ENCODE assay signal across 8 mouse cellular contexts in genomic region chr16:91485841-91486240, GRCm38 (mm10). TPM values are rescaled to one million over a fixed set of nuclear protein-coding genes. Genes with fewer than 3 reads are reported as not detected.
A peak's percentile ranks its signal among the peaks of the same experiment; 100 is the strongest.
DNase-seq lines count a peak whose midpoint lies in the region; ATAC-seq and TF ChIP-seq lines count a peak whose summit lies in the region.

No protein-coding gene starts in this region.

- dilution Hi-C loops in CH12.LX (cut with MboI; ENCODE audit: extremely low pct_ligation_motif_present, extremely low pct_unique_long_range_greater_than_20kb, low sequenced_read_pairs), result no loop called here

- peak overlapping the region; percentile 79 for H3K4me3 ChIP-seq in heart, adult 2 months
- peak overlapping the region; percentile 75 to 83 (median 80) for H3K4me3 ChIP-seq in CH12.LX (replicated peaks in 1 of 3; ENCODE audit: low read depth in 2 of 3, low read length in 2 of 3, poor library complexity in 1 of 3)
- peak overlapping the region; percentile 96 for H3K4me3 ChIP-seq in heart, embryonic 16.5 days (ENCODE audit: low read length)
- peak overlapping the region; percentile 67 for H3K4me3 ChIP-seq in midbrain, embryonic 11.5 days (ENCODE audit: low read depth, low read length)

- ATAC-seq in heart, embryonic 16.5 days (replicated peaks; ENCODE audit: extremely low read depth, insufficient read depth, low FRiP score), result no peak
- no peak for ATAC-seq in midbrain, embryonic 11.5 days (ENCODE audit: low FRiP score)
- ATAC-seq in granulocyte monocyte progenitor cell, adult 5-6 weeks (replicated peaks; ENCODE audit: poor library complexity, severe bottlenecking), result no peak

- peaks cover 11% of the 10 kb centered on the region for H3K4me1 ChIP-seq in heart, adult 2 months (ENCODE audit: control insufficient read depth, insufficient read depth, low read length)
- H3K4me1 ChIP-seq in CH12.LX (ENCODE audit: control insufficient read depth in 1 of 2, insufficient read depth in 2 of 2), result peaks cover 15 to 64% of the 10 kb centered on the region in 2 experiments
- peaks cover 14% of the 10 kb centered on the region for H3K4me1 ChIP-seq in heart, embryonic 16.5 days (ENCODE audit: control insufficient read depth, insufficient read depth, low read length)
- H3K4me1 ChIP-seq in midbrain, embryonic 11.5 days (ENCODE audit: control insufficient read depth, insufficient read depth, low read length), result peaks cover 7% of the 10 kb centered on the region; the same call in 1 of the 2 replicates

- peak overlapping the region; percentile 73 for H3K4me2 ChIP-seq in CH12.LX (ENCODE audit: insufficient read depth, low read depth, poor library complexity, severe bottlenecking)
- H3K4me2 ChIP-seq in heart, embryonic 16.5 days (ENCODE audit: low read depth, low read length), result peak overlapping the region; percentile 78
- H3K4me2 ChIP-seq in midbrain, embryonic 11.5 days, result peak overlapping the region; percentile 74

- H3K9me3 ChIP-seq in CH12.LX (replicated peaks; ENCODE audit: low read length), result peaks cover 4% of the 10 kb centered on the region
- no peaks in the 10 kb centered on the region for H3K9me3 ChIP-seq in heart, embryonic 16.5 days (replicated peaks; ENCODE audit: control insufficient read depth, low read length)
- H3K9me3 ChIP-seq in midbrain, embryonic 11.5 days (ENCODE audit: control insufficient read depth, low read length), result no peaks in the 10 kb centered on the region

- H3K36me3 ChIP-seq in heart, adult 2 months (ENCODE audit: control insufficient read depth, insufficient read depth, low read length), result peaks cover 7% of the 10 kb centered on the region
- H3K36me3 ChIP-seq in CH12.LX (replicated peaks in 1 of 2; ENCODE audit: control insufficient read depth in 1 of 2, insufficient read depth in 1 of 2, low read length in 1 of 2), result peaks cover 17 to 40% of the 10 kb centered on the region in 2 experiments
- H3K36me3 ChIP-seq in heart, embryonic 16.5 days (ENCODE audit: control insufficient read depth, insufficient read depth), result peaks cover 13% of the 10 kb centered on the region
- peaks cover 8% of the 10 kb centered on the region for H3K36me3 ChIP-seq in midbrain, embryonic 11.5 days (ENCODE audit: control insufficient read depth, insufficient read depth, low read length)

- WGBS in heart, adult 2 months, result 11% methylated on average over 5 of the region's 5 CpGs
- WGBS in heart, embryonic 16.5 days, result 28% methylated on average over 5 of the region's 5 CpGs
- WGBS in midbrain, embryonic 11.5 days, result 35% methylated on average over 5 of the region's 5 CpGs

- peak overlapping the region; percentile 96 for H3K9ac ChIP-seq in heart, adult 2 months (ENCODE audit: low read depth, low read length)
- H3K9ac ChIP-seq in CH12.LX (ENCODE audit: insufficient read depth, low read depth), result peak overlapping the region; percentile 95
- peak overlapping the region; percentile 99 for H3K9ac ChIP-seq in heart, embryonic 16.5 days (ENCODE audit: low read length)
- H3K9ac ChIP-seq in midbrain, embryonic 11.5 days (ENCODE audit: low read length), result peak overlapping the region; percentile 77

- H3K79me2 ChIP-seq in heart, adult 2 months (replicated peaks; ENCODE audit: control insufficient read depth, insufficient read depth, low read length), result peaks cover 1% of the 10 kb centered on the region
- H3K79me2 ChIP-seq in CH12.LX (replicated peaks; ENCODE audit: control insufficient read depth, extremely low read depth, insufficient read depth, poor library complexity, severe bottlenecking), result peaks cover 28% of the 10 kb centered on the region

- TF ChIP-seq POLR2A in heart, adult 2 months (IDR thresholded peaks at IDR 0.05; ENCODE audit: insufficient read depth, low read depth, low read length), result no peak
- TF ChIP-seq POLR2A in CH12.LX (IDR thresholded peaks at IDR 0.05; ENCODE audit: low read depth, low read length), result no peak

- intact Hi-C loops in heart, adult 2 months (cut with DNase I), result loop anchor here (1.0 to 2.0 kb wide), 3 partner anchors 45 to 123 kb away; partner anchors contain the start of gene Il10rb

- no peak for TF ChIP-seq CTCF in heart, adult 2 months (IDR thresholded peaks at IDR 0.05)
- TF ChIP-seq CTCF in CH12.LX (conservative IDR thresholded peaks at IDR 0.05 in 1 of 2, IDR thresholded peaks at IDR 0.05 in 1 of 2; ENCODE audit: low read depth in 2 of 2, low read length in 2 of 2), result no peak

- no peak for DNase-seq in heart, adult 2 months
- DNase-seq in heart, adult 9 months (ENCODE audit: low spot score in 2 of 2), result no peak
- no peak for DNase-seq in CH12.LX (ENCODE audit: extremely low read depth)
- DNase-seq in midbrain, embryonic 11.5 days (ENCODE audit: low spot score, missing footprints), result no peak
- no peak for DNase-seq in adrenal gland, adult 2 months
- DNase-seq in left cerebral cortex, adult 11 months (ENCODE audit: low spot score), result no peak

- H3K27me3 ChIP-seq in heart, adult 2 months (ENCODE audit: control insufficient read depth, insufficient read depth, low read length), result no peaks in the 10 kb centered on the region
- H3K27me3 ChIP-seq in CH12.LX (replicated peaks), result no peaks in the 10 kb centered on the region
- no peaks in the 10 kb centered on the region for H3K27me3 ChIP-seq in heart, embryonic 16.5 days (ENCODE audit: control insufficient read depth, insufficient read depth, low read length)
- no peaks in the 10 kb centered on the region for H3K27me3 ChIP-seq in midbrain, embryonic 11.5 days (ENCODE audit: control insufficient read depth, insufficient read depth, low read length)

- TF ChIP-seq EP300 in heart, adult 2 months (IDR thresholded peaks at IDR 0.05; ENCODE audit: insufficient read depth, low read depth, low read length), result no peak
- TF ChIP-seq EP300 in CH12.LX (IDR thresholded peaks at IDR 0.05; ENCODE audit: low read length), result no peak

- no peak for TF ChIP-seq RAD21 in CH12.LX (IDR thresholded peaks at IDR 0.05; ENCODE audit: low read depth, low read length)

- H3K27ac ChIP-seq in heart, adult 2 months, result peak overlapping the region; percentile 97
- no peak overlapping the region for H3K27ac ChIP-seq in CH12.LX (ENCODE audit: insufficient read depth, low read depth)
- peak overlapping the region; percentile 97 for H3K27ac ChIP-seq in heart, embryonic 16.5 days (ENCODE audit: low read length)
- H3K27ac ChIP-seq in midbrain, embryonic 11.5 days (ENCODE audit: low read depth, low read length), result no peak overlapping the region; the same call in 1 of the 2 replicates

- in situ Hi-C loops in CH12.LX (cut with MboI; ENCODE audit: low pct_ligation_motif_present, low pct_unique_long_range_greater_than_20kb, low sequenced_read_pairs), result loop anchor here (10.0 kb wide), 1 partner anchor 121 kb away; no protein-coding TSS in a partner anchor

TF ChIP-seq in CH12.LX, 34 proteins besides CTCF, POLR2A, EP300 and RAD21:
- TF ChIP-seq JUND (conservative IDR thresholded peaks at IDR 0.05; ENCODE audit: low read depth, low read length) (no peak), E2F4 (IDR thresholded peaks at IDR 0.05; ENCODE audit: insufficient replicate concordance, low read depth, low read length) (no peak), MAX (IDR thresholded peaks at IDR 0.05; ENCODE audit: low read length) (no peak), SIN3A (IDR thresholded peaks at IDR 0.05; ENCODE audit: low read length) (no peak), IRF4 (IDR thresholded peaks at IDR 0.05; ENCODE audit: low read depth, low read length) (no peak; the same call in 1 of the 2 replicates), ZNF384 (IDR thresholded peaks at IDR 0.05; ENCODE audit: low read depth, low read length) (no peak), ELF1 (IDR thresholded peaks at IDR 0.05; ENCODE audit: low read depth, low read length) (no peak), ETS1 (conservative IDR thresholded peaks at IDR 0.05; ENCODE audit: low read depth, low read length) (no peak), KAT2A (IDR thresholded peaks at IDR 0.05; ENCODE audit: insufficient replicate concordance, low read length) (no peak), NRF1 (IDR thresholded peaks at IDR 0.05; ENCODE audit: low read depth, low read length) (no peak), SMC3 (IDR thresholded peaks at IDR 0.05; ENCODE audit: low read depth, low read length) (no peak), NELFE (IDR thresholded peaks at IDR 0.05; ENCODE audit: low read depth, low read length) (no peak)

RNA-seq across cellular contexts. Expression of gene Ifnar1, which starts 0.8 kb away (rescaled TPM):
- 10 to 100 TPM; 23.6 to 24.0 TPM for total RNA-seq in heart, adult 2 months (2021)
- polyA plus RNA-seq in heart, adult 2 months (2012; rRNA removed), result 12.5 and 20.2 TPM in 2 replicates
- 32.1 and 32.8 TPM in 2 replicates for total RNA-seq in CH12.LX (2012; rRNA removed)
- 34.9 and 40.3 TPM in 2 replicates for total RNA-seq in CH12.LX (2014; rRNA removed)
- 40.1 and 49.4 TPM in 2 replicates for polyA plus RNA-seq in CH12.LX (2012; ENCODE audit: insufficient read length, low read depth)
- polyA plus RNA-seq in heart, embryonic 16.5 days (2015; fragmentation: Nextera tagmentation; extraction: Ambion mirVana), result 40.9 and 41.1 TPM in 2 replicates
- 49.9 and 53.8 TPM in 2 replicates for polyA plus RNA-seq in midbrain, embryonic 11.5 days (2014; fragmentation: Nextera tagmentation; extraction: Ambion mirVana)
- 32.3 and 42.5 TPM in 2 replicates for total RNA-seq in granulocyte monocyte progenitor cell, adult 5-6 weeks (2014; fragmentation: Nextera tagmentation)
- 33.3 and 35.6 TPM in 2 replicates for total RNA-seq in granulocyte monocyte progenitor cell, adult 5-6 weeks (2017)
- 10 to 100 TPM; 66.1 to 71.3 TPM for total RNA-seq in adrenal gland, adult 2 months (2021)
- 10.9 and 11.3 TPM in 2 replicates for polyA plus RNA-seq in adrenal gland, adult 2 months (2012; rRNA removed)

Comparison
In these comparisons a context has a peak if more than half of its experiments do, and no peak if none do; other contexts are left out.
1. H3K27ac ChIP-seq: peak in heart, adult 2 months (single experiment) and heart, embryonic 16.5 days (single experiment); none in CH12.LX (single experiment) and midbrain, embryonic 11.5 days (single experiment).
2. Peak in every context shown above with its lines, with median percentiles within 50 percentile points of each other: H3K4me3 ChIP-seq, H3K9ac ChIP-seq and H3K4me2 ChIP-seq.